Mouse (Mus musculus): Measurements from ENCODE around the gene Klc3. TPM values are rescaled to one million over a fixed set of nuclear protein-coding genes. Genes with fewer than 3 reads are reported as not detected.
A peak's percentile ranks its signal among the peaks of the same experiment; 100 is the strongest.

Gene Klc3
- polyA plus RNA-seq, 1 experiment: not detected

DNA sequence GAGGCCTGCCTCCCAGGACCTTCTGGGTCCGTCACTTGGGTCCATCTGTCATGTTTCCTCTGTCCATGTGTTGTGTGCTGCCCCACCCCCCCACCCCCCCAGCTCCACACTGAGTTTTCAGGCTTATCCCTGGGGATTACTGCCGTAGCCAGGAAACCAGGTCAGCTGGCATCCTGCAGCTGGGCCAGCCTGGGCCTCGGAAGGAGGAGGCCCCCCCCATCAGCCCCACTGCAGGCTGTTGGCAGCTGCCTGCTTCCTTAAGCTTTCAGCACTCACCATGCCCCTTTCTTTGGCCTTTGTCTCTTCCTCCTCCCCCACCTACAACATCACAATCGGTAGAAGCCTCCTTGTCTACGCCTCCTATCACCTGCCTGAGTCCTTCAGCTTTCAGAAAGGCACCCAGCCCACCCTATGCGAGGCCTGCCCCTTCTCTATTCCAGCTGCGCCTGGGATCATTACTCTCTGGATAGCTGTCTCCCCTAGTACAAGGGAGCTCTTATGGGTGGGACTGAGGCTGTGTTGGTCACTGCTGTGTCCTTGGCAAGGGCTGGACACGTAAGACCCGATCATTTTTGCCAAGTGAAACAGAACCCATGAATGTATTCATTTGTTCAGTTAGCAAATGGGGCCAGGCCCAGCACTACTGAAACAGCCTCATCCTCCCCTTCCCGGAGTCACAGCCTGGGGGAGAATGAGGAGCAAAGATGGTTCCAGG lies 15.0 kb downstream of the Klc3 start:
- H3K4me3 ChIP-seq (ENCODE audit: insufficient read depth, low read length): no peak overlapping the region
- TF ChIP-seq POLR2A (IDR thresholded peaks at IDR 0.05; ENCODE audit: borderline replicate concordance, low read depth, low read length) (no peak), CTCF (IDR thresholded peaks at IDR 0.05; ENCODE audit: low read depth, low read length) (no peak)
- H3K27ac ChIP-seq (ENCODE audit: insufficient read depth, low read depth, low read length): no peak overlapping the region
- no peaks in the 10 kb centered on the region for H3K4me1 ChIP-seq (ENCODE audit: control insufficient read depth, insufficient read depth, low read length)

DNA sequence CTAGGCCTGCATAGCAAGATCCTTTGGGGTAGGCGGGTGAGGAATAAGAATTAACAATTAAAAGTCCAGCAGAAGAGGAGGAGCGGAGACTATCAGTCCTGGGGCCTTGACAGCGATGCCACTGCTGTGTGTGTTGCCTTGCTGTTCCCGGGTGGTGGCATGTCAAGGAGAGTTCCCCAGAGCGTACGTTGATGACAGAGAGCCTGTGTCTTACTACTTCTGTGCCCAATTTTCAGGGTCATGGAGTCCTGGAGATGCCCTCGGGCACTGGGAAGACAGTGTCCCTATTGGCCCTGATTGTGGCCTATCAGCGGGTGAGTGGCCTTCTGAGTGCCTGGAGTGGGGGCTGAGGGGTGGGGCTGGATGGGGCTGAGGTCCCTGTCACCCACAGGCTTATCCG lies 20.2 kb downstream of the Klc3 start:
- no peak overlapping the region for H3K27ac ChIP-seq (ENCODE audit: insufficient read depth, low read depth, low read length)
- no peak overlapping the region for H3K4me3 ChIP-seq (ENCODE audit: insufficient read depth, low read length)
- TF ChIP-seq POLR2A (IDR thresholded peaks at IDR 0.05; ENCODE audit: borderline replicate concordance, low read depth, low read length) (no peak), CTCF (IDR thresholded peaks at IDR 0.05; ENCODE audit: low read depth, low read length) (no peak)
- H3K4me1 ChIP-seq (ENCODE audit: control insufficient read depth, insufficient read depth, low read length): no peaks in the 10 kb centered on the region

DNA sequence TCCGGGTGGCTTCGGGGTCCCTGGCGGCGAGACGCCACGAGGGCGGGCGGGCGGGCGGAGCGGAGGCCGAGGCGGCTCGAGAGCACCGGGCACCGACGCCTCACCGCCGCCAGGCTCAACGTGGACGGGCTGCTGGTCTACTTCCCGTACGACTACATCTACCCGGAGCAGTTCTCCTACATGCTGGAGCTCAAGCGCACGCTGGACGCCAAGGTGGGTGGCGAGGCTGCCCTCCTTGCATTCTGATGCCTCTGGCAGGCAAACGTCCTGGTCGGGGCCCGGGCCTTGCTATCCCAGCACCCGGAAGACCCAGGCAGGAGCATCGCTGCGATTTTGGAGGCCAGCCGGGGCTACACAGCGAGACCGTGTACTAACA lies 21.8 kb downstream of the Klc3 start:
- TF ChIP-seq POLR2A (IDR thresholded peaks at IDR 0.05; ENCODE audit: borderline replicate concordance, low read depth, low read length): no peak
- no peak for TF ChIP-seq CTCF (IDR thresholded peaks at IDR 0.05; ENCODE audit: low read depth, low read length)
- peak overlapping the region; percentile 94 for H3K4me3 ChIP-seq (ENCODE audit: insufficient read depth, low read length)
- H3K4me1 ChIP-seq (ENCODE audit: control insufficient read depth, insufficient read depth, low read length): no peaks in the 10 kb centered on the region
- H3K27ac ChIP-seq (ENCODE audit: insufficient read depth, low read depth, low read length): no peak overlapping the region

DNA sequence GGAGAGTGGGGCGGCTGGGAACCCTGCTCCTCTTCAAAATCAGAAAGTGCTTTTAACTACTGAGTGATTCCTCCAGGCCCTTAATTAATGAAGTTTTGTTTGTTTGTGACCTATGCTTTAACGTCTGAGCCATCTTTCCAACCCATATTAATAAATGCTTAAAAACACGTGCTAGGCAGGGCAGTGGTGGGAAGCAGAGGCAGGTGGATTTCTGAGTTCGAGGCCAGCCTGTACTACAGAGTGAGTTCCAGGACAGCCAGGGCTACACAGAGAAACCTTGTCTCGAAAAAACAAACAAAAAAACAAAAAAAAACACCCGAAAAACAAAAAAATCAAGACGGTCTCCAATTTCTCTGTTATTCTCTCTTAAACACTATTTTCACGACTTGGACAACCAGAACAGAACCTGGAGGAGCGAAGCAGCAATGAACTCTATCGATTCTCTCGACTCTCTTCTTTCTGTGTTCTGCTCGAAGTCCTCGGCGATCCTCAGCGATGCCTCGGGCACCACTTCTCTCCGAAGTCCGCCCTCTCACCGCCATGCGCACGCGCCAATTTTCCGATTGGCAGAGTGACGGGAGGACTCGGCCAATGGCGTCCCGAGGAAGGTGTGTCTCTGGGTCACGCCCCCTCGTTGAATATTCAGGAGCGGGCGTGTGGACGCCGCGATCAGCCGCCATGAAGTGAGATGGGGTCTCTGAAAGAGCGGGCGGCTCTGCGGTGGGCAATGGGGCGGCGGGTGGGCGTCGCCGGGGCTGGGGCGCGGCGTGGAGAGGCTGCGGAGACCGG lies 22.3 kb downstream of the Klc3 start, which contains the start of gene Ercc2:
Ercc2 (plus strand) TSS at position 634 of the 789 bp plus-strand sequence.
- H3K27ac ChIP-seq (ENCODE audit: insufficient read depth, low read depth, low read length): no peak within 1 kb of the TSS
- H3K4me1 ChIP-seq (ENCODE audit: control insufficient read depth, insufficient read depth, low read length): no peaks in the 10 kb centered on the region
- no peak for TF ChIP-seq POLR2A (IDR thresholded peaks at IDR 0.05; ENCODE audit: borderline replicate concordance, low read depth, low read length)
- no peak for TF ChIP-seq CTCF (IDR thresholded peaks at IDR 0.05; ENCODE audit: low read depth, low read length)
- H3K4me3 ChIP-seq (ENCODE audit: insufficient read depth, low read length): peak within 1 kb of the TSS; percentile 94

DNA sequence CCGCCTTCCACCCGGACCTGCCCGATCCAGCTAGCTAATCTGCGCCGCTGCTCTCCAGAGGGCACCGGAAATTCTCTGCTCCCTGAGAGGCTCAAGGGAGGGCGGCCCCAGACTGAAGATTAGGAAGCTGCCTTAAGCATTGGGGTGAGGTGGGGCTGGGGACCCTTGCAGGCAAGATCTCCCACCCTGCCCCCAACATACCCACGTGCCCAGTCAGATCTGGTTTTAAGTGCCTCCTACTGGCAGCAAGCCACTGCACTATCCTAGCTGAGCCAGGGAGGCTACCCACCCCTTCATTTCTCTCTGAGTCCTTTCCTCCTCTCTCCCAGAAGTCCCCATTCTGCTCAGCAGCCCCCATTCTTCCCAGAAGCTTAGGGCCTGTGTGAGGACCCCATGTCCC lies 25.9 kb downstream of the Klc3 start:
- Histone ChIP-seq H3K27ac (ENCODE audit: insufficient read depth, low read depth, low read length) (no peak overlapping the region), H3K4me1 (ENCODE audit: control insufficient read depth, insufficient read depth, low read length) (no peaks in the 10 kb centered on the region), H3K4me3 (ENCODE audit: insufficient read depth, low read length) (no peak overlapping the region)
- TF ChIP-seq CTCF (IDR thresholded peaks at IDR 0.05; ENCODE audit: low read depth, low read length) (no peak), POLR2A (IDR thresholded peaks at IDR 0.05; ENCODE audit: borderline replicate concordance, low read depth, low read length) (no peak)

DNA sequence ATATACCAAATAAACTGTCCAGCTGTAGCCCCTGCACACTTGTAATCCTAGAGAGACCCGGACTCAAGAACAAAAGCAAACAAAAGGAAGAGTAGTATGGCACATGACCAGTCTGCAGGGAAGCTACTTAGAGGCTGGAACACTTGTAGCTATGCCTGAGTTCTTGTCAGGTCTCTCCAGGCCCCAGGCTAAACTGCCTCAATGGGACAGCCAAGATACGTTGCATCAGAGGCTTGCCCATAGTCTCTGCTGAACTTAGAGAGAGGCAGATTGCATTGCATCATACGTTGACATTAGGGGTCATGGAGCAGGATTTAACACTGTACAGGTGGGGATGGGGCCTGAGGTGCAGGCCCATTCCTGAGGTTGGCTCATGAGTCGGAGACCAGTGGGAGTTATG lies 27.9 kb downstream of the Klc3 start:
- no peak overlapping the region for H3K4me3 ChIP-seq (ENCODE audit: insufficient read depth, low read length)
- no peak for TF ChIP-seq CTCF (IDR thresholded peaks at IDR 0.05; ENCODE audit: low read depth, low read length)
- no peak for TF ChIP-seq POLR2A (IDR thresholded peaks at IDR 0.05; ENCODE audit: borderline replicate concordance, low read depth, low read length)
- no peaks in the 10 kb centered on the region for H3K4me1 ChIP-seq (ENCODE audit: control insufficient read depth, insufficient read depth, low read length)
- H3K27ac ChIP-seq (ENCODE audit: insufficient read depth, low read depth, low read length): no peak overlapping the region

DNA sequence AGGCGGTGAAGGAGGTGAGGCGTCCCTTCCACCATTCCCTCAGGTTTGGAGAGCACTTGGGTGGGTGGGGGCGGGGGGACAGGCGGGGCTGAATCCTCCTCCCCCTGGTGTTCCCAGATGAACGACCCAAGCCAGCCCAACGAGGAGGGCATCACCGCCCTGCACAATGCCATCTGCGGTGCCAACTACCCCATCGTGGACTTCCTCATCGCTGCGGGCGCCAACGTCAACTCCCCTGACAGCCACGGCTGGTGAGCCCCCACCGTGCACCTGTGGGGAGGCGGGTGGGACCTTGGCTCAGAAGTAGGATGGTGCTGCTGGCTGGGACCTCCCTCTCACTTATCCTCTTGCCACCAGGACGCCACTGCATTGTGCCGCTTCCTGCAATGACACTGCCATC lies 28.5 kb downstream of the Klc3 start:
- no peak for TF ChIP-seq POLR2A (IDR thresholded peaks at IDR 0.05; ENCODE audit: borderline replicate concordance, low read depth, low read length)
- TF ChIP-seq CTCF (IDR thresholded peaks at IDR 0.05; ENCODE audit: low read depth, low read length): no peak
- H3K4me3 ChIP-seq (ENCODE audit: insufficient read depth, low read length): no peak overlapping the region
- no peaks in the 10 kb centered on the region for H3K4me1 ChIP-seq (ENCODE audit: control insufficient read depth, insufficient read depth, low read length)
- H3K27ac ChIP-seq (ENCODE audit: insufficient read depth, low read depth, low read length): no peak overlapping the region

DNA sequence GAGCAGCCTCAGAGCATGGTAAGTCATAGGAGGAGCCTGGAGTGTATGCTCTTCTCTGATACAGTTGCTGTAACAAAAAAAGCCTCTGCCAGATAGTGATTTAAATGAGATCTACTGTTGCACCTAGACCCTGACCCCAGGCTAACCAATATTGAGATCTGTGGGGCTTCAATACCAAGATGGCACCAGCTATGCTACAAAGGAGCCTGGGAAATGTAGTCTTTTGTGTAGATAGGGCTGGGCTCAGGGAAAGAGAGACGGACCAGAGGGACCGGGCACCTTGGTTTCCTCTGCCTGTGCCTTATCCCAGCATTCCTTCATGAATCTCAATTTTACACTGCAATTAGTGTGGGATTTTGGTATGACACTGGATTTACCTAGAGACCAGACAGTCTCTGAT lies 30.5 kb downstream of the Klc3 start:
- no peak overlapping the region for H3K27ac ChIP-seq (ENCODE audit: insufficient read depth, low read depth, low read length)
- TF ChIP-seq CTCF (IDR thresholded peaks at IDR 0.05; ENCODE audit: low read depth, low read length): no peak
- TF ChIP-seq POLR2A (IDR thresholded peaks at IDR 0.05; ENCODE audit: borderline replicate concordance, low read depth, low read length): no peak

DNA sequence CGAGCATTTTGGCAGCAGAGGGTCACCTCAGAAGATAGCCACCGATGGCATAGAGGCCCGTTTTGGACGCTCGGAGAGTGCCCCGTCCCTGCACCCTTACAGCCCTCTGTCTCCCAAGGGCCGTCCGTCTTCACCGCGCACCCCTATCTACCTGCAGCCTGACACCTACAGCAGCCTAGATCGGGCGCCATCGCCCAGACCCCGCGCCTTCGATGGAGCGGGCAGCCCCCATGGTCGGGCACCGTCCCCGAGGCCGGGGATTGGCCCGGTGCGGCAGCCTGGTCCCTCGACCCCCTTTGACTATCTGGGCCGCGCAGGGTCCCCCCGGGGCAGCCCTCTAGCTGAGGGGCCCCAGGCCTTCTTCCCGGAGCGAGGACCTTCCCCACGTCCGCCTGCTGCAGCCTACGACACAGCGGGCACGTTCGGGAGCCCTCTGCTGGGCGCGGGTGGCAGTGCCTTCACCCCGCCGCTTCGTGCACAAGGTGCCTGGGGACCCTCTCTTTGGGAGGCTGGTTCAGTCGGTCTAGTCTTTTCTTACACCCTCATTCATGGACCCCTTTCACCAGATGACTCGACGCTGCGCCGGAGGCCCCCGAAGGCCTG lies 34.0 kb downstream of the Klc3 start:
- Histone ChIP-seq H3K4me3 (ENCODE audit: insufficient read depth, low read length) (no peak overlapping the region), H3K4me1 (ENCODE audit: control insufficient read depth, insufficient read depth, low read length) (no peaks in the 10 kb centered on the region), H3K27ac (ENCODE audit: insufficient read depth, low read depth, low read length) (no peak overlapping the region)
- TF ChIP-seq POLR2A (IDR thresholded peaks at IDR 0.05; ENCODE audit: borderline replicate concordance, low read depth, low read length) (no peak), CTCF (IDR thresholded peaks at IDR 0.05; ENCODE audit: low read depth, low read length) (peak; percentile 38; the same call in 1 of the 2 replicates)

More for the DNA sequence above, 30.5 kb downstream of the Klc3 start:
- Histone ChIP-seq H3K4me3 (ENCODE audit: insufficient read depth, low read length) (no peak overlapping the region), H3K4me1 (ENCODE audit: control insufficient read depth, insufficient read depth, low read length) (no peaks in the 10 kb centered on the region)

DNA sequence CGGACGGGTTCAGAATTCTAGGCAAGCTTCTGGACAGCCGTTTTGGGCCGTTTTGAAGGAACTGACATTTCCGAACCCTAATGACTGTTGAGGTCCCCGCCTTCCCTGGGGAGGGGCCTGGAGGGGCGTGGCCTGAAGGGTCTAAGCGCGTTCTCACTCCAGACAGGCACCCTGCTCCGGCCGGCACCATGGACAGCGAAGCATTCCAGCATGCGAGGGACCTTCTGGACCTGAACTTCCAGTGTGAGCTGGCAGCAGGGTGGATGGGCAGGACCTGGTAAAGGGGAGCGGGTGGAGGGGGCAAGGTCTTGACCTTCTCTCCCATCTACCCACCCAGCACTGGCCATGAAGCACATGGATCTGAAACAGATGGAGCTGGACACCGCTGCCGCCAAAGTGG lies 35.5 kb downstream of the Klc3 start:
- no peak for TF ChIP-seq POLR2A (IDR thresholded peaks at IDR 0.05; ENCODE audit: borderline replicate concordance, low read depth, low read length)
- no peak for TF ChIP-seq CTCF (IDR thresholded peaks at IDR 0.05; ENCODE audit: low read depth, low read length)
- Histone ChIP-seq H3K4me1 (ENCODE audit: control insufficient read depth, insufficient read depth, low read length) (no peaks in the 10 kb centered on the region), H3K27ac (ENCODE audit: insufficient read depth, low read depth, low read length) (no peak overlapping the region), H3K4me3 (ENCODE audit: insufficient read depth, low read length) (no peak overlapping the region)
